Mouse (Mus musculus): Measurements from ENCODE around the gene Snx29. TPM values are rescaled to one million over a fixed set of nuclear protein-coding genes. Genes with fewer than 3 reads are reported as not detected.

The Snx29 gene
- total RNA-seq, 2 experiments from 2014 or later, result 23.8 to 24.9 TPM

DNA sequence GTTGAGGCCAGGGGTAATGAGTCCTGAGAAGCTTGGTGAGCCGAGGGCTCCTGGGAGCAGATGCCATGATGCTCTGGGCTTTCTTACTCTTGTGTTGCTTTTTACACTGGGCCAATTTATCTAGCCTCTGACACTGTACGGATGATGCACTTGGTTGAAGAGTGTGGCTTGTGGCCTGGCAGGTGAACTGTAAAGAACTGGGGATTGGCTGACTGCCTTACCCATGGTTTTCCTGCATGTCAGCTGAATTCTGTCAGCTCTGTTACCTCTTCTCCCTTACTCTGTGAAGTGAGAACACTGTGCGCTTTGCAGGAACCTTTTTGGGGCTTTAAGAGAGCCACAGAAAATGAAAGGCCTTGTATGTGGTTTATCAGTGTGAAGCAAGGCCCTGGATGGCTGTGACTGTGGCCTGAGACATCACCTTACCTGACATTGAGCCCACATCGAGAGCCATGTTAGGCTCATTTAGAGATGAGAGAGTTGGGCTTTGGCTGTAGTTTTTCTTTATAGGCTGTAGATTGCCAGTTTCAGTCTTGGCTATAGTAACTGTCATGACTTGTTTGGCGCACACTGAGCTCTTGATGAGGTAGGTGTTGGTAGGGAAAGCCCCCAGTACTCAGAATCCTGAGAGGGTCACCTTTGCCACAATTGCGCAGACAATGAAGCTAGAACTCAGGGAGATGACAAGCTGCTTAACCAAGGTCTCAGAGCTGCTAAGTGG, 77.3 kb downstream of the Snx29 start:
- no peak overlapping the region for H3K27ac ChIP-seq
- no peak for DNase-seq (ENCODE audit: low spot score in 2 of 2)
- H3K4me3 ChIP-seq, result no peak overlapping the region
- no peak for TF ChIP-seq CTCF (conservative IDR thresholded peaks at IDR 0.05)

DNA sequence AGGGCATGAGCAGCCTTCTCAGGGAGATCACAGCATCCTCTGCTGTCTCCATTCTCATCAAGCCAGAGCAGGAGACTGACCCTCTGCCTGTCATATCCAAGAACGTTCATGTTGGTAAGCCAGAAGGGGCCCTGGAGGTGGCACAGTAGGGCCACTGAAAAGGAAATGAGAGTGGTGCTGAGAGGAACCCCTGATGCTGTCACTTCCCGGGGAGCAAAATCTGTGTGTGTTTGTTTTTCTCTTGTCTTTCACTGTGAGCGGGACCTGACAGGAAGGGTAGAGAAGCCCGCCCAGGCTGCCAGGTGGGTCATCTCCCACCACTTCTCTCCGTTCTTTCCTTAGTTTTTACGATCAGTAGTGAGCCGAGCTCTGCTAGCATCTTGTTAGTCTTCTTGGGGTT, 78.2 kb downstream of the Snx29 start:
- no peak overlapping the region for H3K4me3 ChIP-seq

DNA sequence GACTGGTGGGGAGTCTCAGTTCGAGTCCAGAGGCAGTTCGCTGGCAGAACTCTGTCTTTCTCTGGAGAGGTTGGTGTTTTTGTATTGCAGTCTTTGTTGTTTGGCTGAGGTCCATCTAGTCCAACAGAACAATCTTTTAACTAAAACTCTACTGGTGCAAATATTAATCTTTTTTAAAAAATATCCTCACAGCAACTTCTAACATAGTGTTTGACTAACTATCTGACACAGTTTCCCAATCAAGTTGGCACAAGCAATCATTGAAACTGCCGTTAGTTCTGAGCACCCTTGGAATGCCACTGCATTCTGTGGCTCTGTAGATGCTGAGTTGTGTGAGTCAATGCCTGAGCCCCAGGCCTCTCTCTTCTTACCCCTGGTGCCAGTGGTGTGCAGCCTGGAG, 82.5 kb downstream of the Snx29 start:
- no peak for TF ChIP-seq CTCF (conservative IDR thresholded peaks at IDR 0.05)
- Histone ChIP-seq H3K27ac (no peak overlapping the region), H3K4me3 (no peak overlapping the region)
- no peak for DNase-seq (ENCODE audit: low spot score in 2 of 2)

More for the DNA sequence above, 78.2 kb downstream of the Snx29 start:
- no peak for DNase-seq (ENCODE audit: low spot score in 2 of 2)
- H3K27ac ChIP-seq, result no peak overlapping the region
- TF ChIP-seq CTCF (conservative IDR thresholded peaks at IDR 0.05), result no peak

DNA sequence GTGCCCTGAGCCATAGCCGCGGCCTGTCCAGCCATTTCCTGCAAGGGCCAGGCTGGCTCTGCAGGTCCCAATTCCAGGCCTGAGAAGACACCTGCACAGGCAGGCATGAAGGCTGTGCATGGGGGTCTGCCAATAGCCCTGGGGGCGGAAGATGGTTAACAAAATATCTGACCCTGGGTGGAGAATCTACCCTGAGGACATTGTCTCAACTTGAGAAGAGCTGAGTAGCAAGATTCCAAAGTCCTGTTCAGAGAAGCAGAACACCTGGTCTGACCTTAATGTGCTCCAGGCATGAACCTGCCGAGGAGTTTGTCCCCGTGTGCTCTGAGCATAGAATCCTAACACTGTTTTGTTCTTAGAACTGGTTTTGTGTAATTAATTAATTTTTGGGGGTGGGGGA, 83.5 kb downstream of the Snx29 start:
- Histone ChIP-seq H3K4me3 (no peak overlapping the region), H3K27ac (no peak overlapping the region)
- TF ChIP-seq CTCF (conservative IDR thresholded peaks at IDR 0.05), result no peak
- no peak for DNase-seq (ENCODE audit: low spot score in 2 of 2)

DNA sequence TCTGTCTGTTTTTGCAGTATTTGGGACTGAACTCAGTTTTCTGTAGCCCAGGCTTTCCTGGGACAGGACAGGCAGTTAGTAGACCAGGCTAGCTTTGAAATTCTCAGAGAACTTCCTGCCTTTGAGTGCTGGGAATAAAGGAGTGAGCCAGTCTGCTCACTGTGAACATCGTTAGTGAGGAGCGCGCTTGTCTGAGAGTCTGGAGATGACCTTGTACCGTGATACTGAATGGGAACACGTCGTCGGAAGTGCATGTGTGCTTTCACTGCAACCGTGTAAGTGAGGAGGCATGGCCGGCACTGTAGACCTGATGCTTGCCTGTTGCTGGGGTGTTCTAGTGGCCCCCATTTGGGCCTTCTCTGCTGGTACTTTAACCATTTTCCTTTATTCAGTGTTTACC, 83.9 kb downstream of the Snx29 start:
- no peak overlapping the region for H3K4me3 ChIP-seq
- TF ChIP-seq CTCF (conservative IDR thresholded peaks at IDR 0.05), result no peak
- no peak for DNase-seq (ENCODE audit: low spot score in 2 of 2)
- no peak overlapping the region for H3K27ac ChIP-seq

DNA sequence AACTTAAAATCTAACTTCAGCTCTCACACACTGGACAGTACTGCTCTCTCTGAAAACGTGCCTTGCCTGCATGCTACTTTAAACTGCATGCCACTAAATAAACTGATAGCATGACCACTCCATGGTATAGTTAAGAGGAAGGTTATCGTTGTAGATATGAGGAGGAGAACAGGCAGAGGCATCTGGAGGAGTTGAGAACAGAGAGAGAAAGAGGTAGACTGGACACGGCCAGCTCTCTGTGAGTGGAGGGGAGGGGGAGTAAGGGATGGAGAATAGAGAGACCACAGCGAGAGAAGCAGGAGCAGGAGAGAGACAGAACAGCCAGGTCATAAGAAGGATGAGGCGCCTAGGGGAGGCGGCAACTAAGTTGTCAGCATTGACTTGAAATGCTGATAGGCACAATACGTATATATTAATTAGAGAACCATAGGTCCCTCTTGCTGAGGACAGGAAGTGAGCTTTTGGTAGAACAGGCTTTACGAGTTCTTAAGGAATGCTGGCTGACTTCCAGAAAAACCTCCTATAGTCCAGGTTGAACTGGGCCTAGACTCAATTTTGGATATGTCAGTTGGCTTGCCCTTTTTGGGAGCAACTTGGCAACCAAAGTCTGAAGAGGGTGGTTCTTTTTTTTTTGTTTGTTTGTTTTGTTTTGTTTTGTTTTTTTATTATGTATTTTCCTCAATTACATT, 85.4 kb downstream of the Snx29 start:
- no peak for TF ChIP-seq CTCF (conservative IDR thresholded peaks at IDR 0.05)
- Histone ChIP-seq H3K27ac (no peak overlapping the region), H3K4me3 (no peak overlapping the region)
- DNase-seq (ENCODE audit: low spot score in 2 of 2), result no peak

DNA sequence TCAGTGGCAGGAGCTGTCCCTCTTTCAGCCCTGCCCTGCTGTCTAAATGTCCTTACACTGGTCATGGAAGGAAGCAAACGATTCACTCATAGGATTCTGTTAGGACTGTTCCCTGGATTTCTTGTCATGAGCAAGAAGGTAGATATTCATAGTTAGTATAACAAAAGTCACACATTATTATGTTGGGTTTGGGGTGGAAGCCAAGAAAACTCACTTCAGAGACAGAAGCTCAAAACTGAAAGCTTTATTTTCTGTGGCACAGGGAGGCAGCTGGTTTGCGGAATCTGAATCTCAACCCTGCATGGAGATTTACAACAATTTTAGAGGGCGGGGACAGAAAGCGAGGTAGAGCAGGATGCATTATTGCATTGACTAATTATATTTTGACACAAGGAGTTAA, 86.0 kb downstream of the Snx29 start:
- no peak for TF ChIP-seq CTCF (conservative IDR thresholded peaks at IDR 0.05)
- DNase-seq (ENCODE audit: low spot score in 2 of 2), result no peak
- Histone ChIP-seq H3K4me3 (no peak overlapping the region), H3K27ac (0 out of 2 replicates have a peak overlapping the region, but pooled peaks have one; percentile 10)

DNA sequence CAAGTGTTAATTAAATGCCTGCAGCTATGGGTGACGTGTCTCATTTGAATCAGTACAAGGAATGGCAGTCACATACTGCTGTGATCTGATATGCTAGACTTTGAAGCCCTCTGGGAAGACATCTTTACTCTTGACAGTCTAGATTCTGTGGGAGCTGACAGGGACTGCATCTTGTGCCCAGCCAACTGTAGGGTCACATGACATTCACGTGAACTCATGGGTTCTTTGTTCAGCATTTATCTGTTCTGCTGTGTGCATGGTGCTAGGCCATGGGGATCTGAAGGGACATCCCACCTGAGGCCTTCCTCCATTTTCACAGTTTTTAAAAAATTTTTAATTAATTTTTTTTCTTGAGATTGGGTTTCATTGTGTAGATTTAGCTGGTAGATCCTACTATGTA, 91.9 kb downstream of the Snx29 start:
- DNase-seq (ENCODE audit: low spot score in 2 of 2), result no peak
- no peak for TF ChIP-seq CTCF (conservative IDR thresholded peaks at IDR 0.05)
- Histone ChIP-seq H3K27ac (no peak overlapping the region), H3K4me3 (no peak overlapping the region)

DNA sequence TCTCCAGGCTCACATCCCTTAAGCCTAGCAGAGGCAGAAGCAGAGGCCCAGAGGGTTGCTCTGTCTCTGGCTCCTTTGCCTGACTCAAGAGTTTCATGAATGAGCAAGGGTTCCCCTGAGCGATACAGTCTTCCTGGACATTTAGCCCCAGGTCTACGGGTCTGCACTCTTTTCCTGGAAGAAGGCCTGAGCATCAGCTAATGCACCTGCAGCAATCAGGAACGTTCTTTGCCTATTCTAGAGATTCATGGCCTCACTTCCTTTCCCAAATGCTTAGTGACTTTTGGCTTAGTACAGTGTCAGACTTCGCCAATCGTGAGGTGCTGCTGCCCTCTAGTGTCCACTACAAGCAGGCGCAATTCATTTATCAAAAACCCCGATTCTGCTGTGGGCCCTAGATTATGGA, 95.5 kb downstream of the Snx29 start:
- no peak overlapping the region for H3K4me3 ChIP-seq
- peak; percentile 41 to 58 for DNase-seq (ENCODE audit: low spot score in 2 of 2)
- peak overlapping the region; percentile 54; the same call in 1 of the 2 replicates for H3K27ac ChIP-seq
- TF ChIP-seq CTCF (conservative IDR thresholded peaks at IDR 0.05), result peak; percentile 96

DNA sequence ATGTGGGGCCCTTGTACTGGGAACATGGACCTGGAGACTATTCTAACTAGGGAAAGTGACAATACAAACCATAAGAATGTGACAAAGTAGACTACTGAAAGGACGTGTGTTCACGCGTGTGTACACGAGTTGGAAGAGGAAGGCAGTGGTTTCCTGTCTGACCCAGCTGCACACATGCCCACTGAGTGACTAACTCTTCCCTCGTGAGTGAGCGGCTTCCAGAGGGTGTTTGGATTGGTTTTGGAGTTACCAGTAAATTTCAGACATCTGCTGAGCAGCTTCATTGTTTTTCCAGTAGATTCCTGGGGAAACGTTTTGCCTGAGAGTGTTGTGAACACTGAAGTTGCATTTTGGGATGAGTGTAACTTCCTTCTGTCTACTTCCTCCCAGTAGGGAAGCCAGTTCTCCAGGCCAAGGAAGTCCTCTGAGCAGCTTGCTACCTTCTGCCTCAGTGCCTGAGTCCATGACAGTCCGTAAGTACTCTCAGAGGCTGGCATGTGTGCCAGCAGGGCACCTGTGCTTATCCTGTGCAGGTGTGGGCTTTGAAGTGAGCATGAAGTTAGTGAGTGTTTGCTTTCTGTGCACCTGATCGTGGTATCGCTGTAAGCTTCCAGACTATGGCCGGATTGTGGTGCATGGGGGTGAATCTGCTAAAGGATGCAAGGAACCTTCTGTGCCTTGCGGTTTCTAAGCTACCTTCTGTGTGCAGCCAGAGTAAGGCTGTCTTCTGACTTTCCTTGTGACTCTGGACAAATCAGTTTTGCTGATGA, 97.8 kb downstream of the Snx29 start:
- no peak overlapping the region for H3K4me3 ChIP-seq
- no peak for TF ChIP-seq CTCF (conservative IDR thresholded peaks at IDR 0.05)
- DNase-seq (ENCODE audit: low spot score in 2 of 2), result no peak
- H3K27ac ChIP-seq, result no peak overlapping the region

DNA sequence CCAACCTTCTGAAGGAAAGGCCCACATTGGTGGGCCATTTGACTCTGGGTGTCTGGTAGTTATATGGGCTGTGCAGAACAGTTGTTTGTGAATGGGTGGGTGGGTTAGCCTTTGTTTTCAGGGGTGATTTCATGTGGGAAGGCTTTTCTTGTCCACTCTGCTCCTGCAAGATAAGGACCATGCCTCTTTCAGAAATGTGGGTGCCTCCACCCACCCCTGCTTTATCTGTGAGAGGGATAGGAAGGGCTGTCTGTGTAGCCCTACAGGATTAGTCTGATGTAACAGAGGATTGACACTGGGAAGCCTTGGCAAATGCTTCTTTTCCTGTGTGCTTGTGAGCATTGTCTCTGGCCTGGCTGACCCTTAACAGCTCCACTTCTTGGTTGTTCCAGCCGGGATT, 99.5 kb downstream of the Snx29 start:
- no peak overlapping the region for H3K27ac ChIP-seq
- no peak overlapping the region for H3K4me3 ChIP-seq
- no peak for TF ChIP-seq CTCF (conservative IDR thresholded peaks at IDR 0.05)
- no peak for DNase-seq (ENCODE audit: low spot score in 2 of 2)

DNA sequence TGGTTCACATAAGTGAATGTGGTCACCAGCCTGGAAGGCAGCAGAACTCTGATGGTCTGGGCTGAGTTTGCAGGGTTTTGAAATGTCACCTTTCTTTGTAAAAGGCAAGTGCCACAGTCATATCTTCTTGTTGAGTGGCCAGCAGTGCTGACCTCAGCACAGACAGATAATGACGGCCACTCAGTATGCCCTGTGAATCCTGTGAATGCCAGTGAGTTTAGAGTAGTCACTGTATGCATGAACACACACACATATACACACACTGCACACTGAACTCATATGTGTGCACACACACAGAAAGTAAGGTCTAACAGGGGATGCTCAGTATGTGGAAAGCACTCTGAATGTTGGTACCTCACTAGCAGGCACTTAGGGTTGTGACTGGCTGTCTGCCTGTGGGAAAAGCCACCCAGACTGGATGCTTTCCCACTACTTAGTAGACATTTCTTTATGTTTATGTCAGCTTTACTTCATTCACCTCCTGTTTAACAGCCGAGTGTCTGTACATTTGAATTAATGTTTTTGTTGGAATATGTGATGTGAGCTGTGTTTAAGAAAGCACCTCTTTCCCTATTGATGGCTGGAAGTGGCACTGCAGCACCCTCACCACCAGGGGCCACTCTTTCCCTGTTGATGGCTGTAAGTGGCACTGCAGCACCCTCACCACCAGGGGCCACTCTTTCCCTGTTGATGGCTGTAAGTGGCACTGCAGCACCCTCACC, 100.3 kb downstream of the Snx29 start:
- Histone ChIP-seq H3K4me3 (no peak overlapping the region), H3K27ac (no peak overlapping the region; the same call in 1 of the 2 replicates)
- no peak for DNase-seq (ENCODE audit: low spot score in 2 of 2)
- TF ChIP-seq CTCF (conservative IDR thresholded peaks at IDR 0.05), result peak; percentile 49

Data from layer of hippocampus, adult 2 months (tissue).